Mouse (Mus musculus): ENCODE results near the gene Tmem209. TPM values are rescaled to one million over a fixed set of nuclear protein-coding genes. Genes with fewer than 3 reads are reported as not detected.

The Tmem209 gene
- polyA plus RNA-seq, 1 experiment from 2014 or later = 29.9 TPM

GRCm38 (mm10) chr6:30432461-30433192 lies 77.0 kb downstream of the Tmem209 start:
- Histone ChIP-seq H3K27me3 (ENCODE audit: control insufficient read depth, insufficient read depth, low read length) (no peaks in the 10 kb centered on the region), H3K9ac (ENCODE audit: low read length) (no peak overlapping the region), H3K27ac (ENCODE audit: low read length) (peak overlapping the region; percentile 39), H3K36me3 (ENCODE audit: control insufficient read depth, insufficient read depth, low read length) (no peaks in the 10 kb centered on the region), H3K4me2 (ENCODE audit: low read depth, low read length) (no peak overlapping the region), H3K4me1 (ENCODE audit: control insufficient read depth, insufficient read depth, low read length) (peaks cover 3% of the 10 kb centered on the region), H3K9me3 (replicated peaks; ENCODE audit: control insufficient read depth, low read length) (no peaks in the 10 kb centered on the region), H3K4me3 (replicated peaks; ENCODE audit: low read length) (no peak overlapping the region)
- peak; percentile 21; the same call in 1 of the 2 replicates for ATAC-seq (ENCODE audit: insufficient read depth, low FRiP score)
- 40% methylated on average over 3 of the region's 3 CpGs for WGBS

Other genes starting within 250 kb of the Tmem209 start
- gene Ube2h, start 205.2 kb downstream of the Tmem209 start, polyA plus RNA-seq (2015; fragmentation: Nextera tagmentation; extraction: Ambion mirVana) = 45.3 and 47.6 TPM in 2 replicates
- gene Zc3hc1, start 118.8 kb downstream of the Tmem209 start, polyA plus RNA-seq (2015; fragmentation: Nextera tagmentation; extraction: Ambion mirVana) = 36.0 and 38.9 TPM in 2 replicates
- gene Klhdc10, start 107.9 kb downstream of the Tmem209 start, polyA plus RNA-seq (2015; fragmentation: Nextera tagmentation; extraction: Ambion mirVana) = 15.6 and 16.5 TPM in 2 replicates
- not detected in 2 replicates for gene Ssmem1, start 66 bp upstream of the Tmem209 start, polyA plus RNA-seq (2015; fragmentation: Nextera tagmentation; extraction: Ambion mirVana)
- gene Cpa2, start 31.8 kb upstream of the Tmem209 start, polyA plus RNA-seq (2015; fragmentation: Nextera tagmentation; extraction: Ambion mirVana) = 688 and 708 TPM in 2 replicates
- 1.4 and 1.5 TPM in 2 replicates for gene Cpa4, start 58.6 kb upstream of the Tmem209 start, polyA plus RNA-seq (2015; fragmentation: Nextera tagmentation; extraction: Ambion mirVana)
- gene Cpa5, start 101.2 kb upstream of the Tmem209 start, polyA plus RNA-seq (2015; fragmentation: Nextera tagmentation; extraction: Ambion mirVana) = 0.21 and 0.24 TPM in 2 replicates
- 684 and 706 TPM in 2 replicates for gene Cpa1, start 129.4 kb upstream of the Tmem209 start, polyA plus RNA-seq (2015; fragmentation: Nextera tagmentation; extraction: Ambion mirVana)
- 8.8 and 11.6 TPM in 2 replicates for gene Cep41, start 184.0 kb upstream of the Tmem209 start, polyA plus RNA-seq (2015; fragmentation: Nextera tagmentation; extraction: Ambion mirVana)
- gene Mest, start 213.8 kb upstream of the Tmem209 start, polyA plus RNA-seq (2015; fragmentation: Nextera tagmentation; extraction: Ambion mirVana) = 746 and 846 TPM in 2 replicates

Measured in stomach, embryonic 16.5 days (tissue).